Mouse (Mus musculus) intestine, postnatal 0 days (tissue): ENCODE data around the gene Odf3l1. TPM values are rescaled to one million over a fixed set of nuclear protein-coding genes. Genes with fewer than 3 reads are reported as not detected.

Experiments used
- ATAC-seq: fragments of 200-750 bp; cut with Nextera tagmentation; 2 replicates; pipeline ENCODE4 v1.8.0; 2017; ENCODE audit warnings: mild to moderate bottlenecking, moderate TSS enrichment, moderate library complexity
- H3K27ac ChIP-seq: fragments of 300-500 bp; sonication (generic); 2 replicates; pipeline ENCODE4 v1.5.1; 2014; ENCODE audit warnings: mild to moderate bottlenecking, low read depth, low read length, moderate library complexity
- H3K27me3 ChIP-seq: fragments of 300-500 bp; sonication (generic); replicated peaks from 2 replicates; pipeline ENCODE4 v1.6.1; 2014; ENCODE audit warnings: low read length, mixed read lengths; ENCODE audit not compliant: control insufficient read depth, insufficient read depth
- H3K36me3 ChIP-seq: fragments of 300-500 bp; sonication (generic); 2 replicates; pipeline ENCODE4 v1.6.1; 2014; ENCODE audit warnings: mild to moderate bottlenecking, moderate library complexity; ENCODE audit not compliant: control insufficient read depth, insufficient read depth
- H3K4me1 ChIP-seq: fragments of 300-500 bp; sonication (generic); replicated peaks from 2 replicates; pipeline ENCODE4 v1.6.1; 2014; ENCODE audit warnings: antibody characterized with exemption, low read length, mixed read lengths; ENCODE audit not compliant: control insufficient read depth, insufficient read depth
- H3K4me2 ChIP-seq: fragments of 300-500 bp; sonication (generic); replicated peaks from 2 replicates; pipeline ENCODE4 v1.6.1; 2014; ENCODE audit warnings: low read depth, mild to moderate bottlenecking, moderate library complexity
- H3K4me3 ChIP-seq: fragments of 300-500 bp; sonication (generic); 2 replicates; pipeline ENCODE4 v1.5.1; 2014; ENCODE audit warnings: low read depth, low read length
- H3K9ac ChIP-seq: fragments of 300-500 bp; sonication (generic); 2 replicates; pipeline ENCODE4 v1.6.1; 2014; ENCODE audit warnings: mild to moderate bottlenecking, low read depth, low read length
- H3K9me3 ChIP-seq: fragments of 300-500 bp; sonication (generic); 2 replicates; pipeline ENCODE4 v1.6.1; 2016; ENCODE audit warnings: mixed run types; ENCODE audit not compliant: control insufficient read depth
- CTCF ChIP-seq: sonication (generic); IDR thresholded peaks from 2 replicates; pipeline ENCODE4 v1.5.1; 2016; ENCODE audit warnings: low read depth, mild to moderate bottlenecking, control low read depth, antibody characterized with exemption, moderate library complexity
- WGBS: fragments of 180-500 bp; shearing (Covaris S2); extraction: QIAGEN DNeasy Blood & Tissue Kit; methylation state at CpG from one replicate; pipeline ENCODE4 v1.1.7; 2014; 5-methylcytosine and 5-hydroxymethylcytosine counted together
- polyA plus RNA-seq: library from polyadenylated mRNA; unstranded; fragments of >200 nt; fragmentation: Nextera tagmentation; extraction: Ambion mirVana; gene quantifications from 2 replicates; pipeline ENCODE4 v1.2.1, GENCODE M21; 2015

Gene Odf3l1
- polyA plus RNA-seq, 1 experiment from 2014 or later, result 0.70 TPM

- no peaks in the 10 kb centered on the region for H3K9me3 ChIP-seq
- no peaks in the 10 kb centered on the region for H3K4me1 ChIP-seq
- no peak overlapping the region for H3K27ac ChIP-seq
- no peak for TF ChIP-seq CTCF
- no peaks in the 10 kb centered on the region for H3K36me3 ChIP-seq
- ATAC-seq, result no peak
- no peak overlapping the region for H3K9ac ChIP-seq
- 17% methylated on average over 21 of the region's 21 CpGs for WGBS
- H3K4me3 ChIP-seq, result no peak overlapping the region
- 0 out of 2 replicates have a peak overlapping the region, but pooled peaks have one; percentile 27 for H3K4me2 ChIP-seq
- peaks cover 4% of the 10 kb centered on the region; the same call in 1 of the 2 replicates for H3K27me3 ChIP-seq
Measured at GRCm38 (mm10) chr9:56825476-56826213, 38.8 kb downstream of the Odf3l1 start.

GRCm38 (mm10) chr9:56824900-56825299 is 39.6 kb downstream of the Odf3l1 start:
- no peak for ATAC-seq
- 7% methylated on average over 3 of the region's 3 CpGs for WGBS

GRCm38 (mm10) chr9:56810916-56811315 is 53.6 kb downstream of the Odf3l1 start:
- ATAC-seq, result no peak

More at GRCm38 (mm10) chr9:56824900-56825299, 39.6 kb downstream of the Odf3l1 start:
- peak; percentile 66 for TF ChIP-seq CTCF
- no peak overlapping the region for H3K9ac ChIP-seq
- H3K27me3 ChIP-seq, result peaks cover 4% of the 10 kb centered on the region; the same call in 1 of the 2 replicates
- H3K27ac ChIP-seq, result no peak overlapping the region
- no peaks in the 10 kb centered on the region for H3K9me3 ChIP-seq
- no peaks in the 10 kb centered on the region for H3K36me3 ChIP-seq
- no peak overlapping the region for H3K4me2 ChIP-seq
- no peak overlapping the region for H3K4me3 ChIP-seq
- H3K4me1 ChIP-seq, result no peaks in the 10 kb centered on the region

GRCm38 (mm10) chr9:56807990-56808389 is 56.5 kb downstream of the Odf3l1 start:
- no peak overlapping the region for H3K9ac ChIP-seq
- ATAC-seq, result no peak
- WGBS, result 79% methylated on average over 6 of the region's 6 CpGs

More at GRCm38 (mm10) chr9:56810916-56811315, 53.6 kb downstream of the Odf3l1 start:
- Histone ChIP-seq H3K9me3 (no peaks in the 10 kb centered on the region), H3K9ac (no peak overlapping the region), H3K4me2 (no peak overlapping the region), H3K36me3 (no peaks in the 10 kb centered on the region), H3K4me3 (no peak overlapping the region), H3K27ac (no peak overlapping the region), H3K4me1 (no peaks in the 10 kb centered on the region), H3K27me3 (no peaks in the 10 kb centered on the region)
- no peak for TF ChIP-seq CTCF
- 88% methylated on average over 1 of the region's 1 CpGs for WGBS

GRCm38 (mm10) chr9:56803146-56803545 is 61.3 kb downstream of the Odf3l1 start:
- H3K27ac ChIP-seq, result no peak overlapping the region
- H3K4me2 ChIP-seq, result no peak overlapping the region
- no peak overlapping the region for H3K4me3 ChIP-seq
- no peaks in the 10 kb centered on the region for H3K36me3 ChIP-seq
- H3K9me3 ChIP-seq, result no peaks in the 10 kb centered on the region
- peaks cover 11% of the 10 kb centered on the region for H3K27me3 ChIP-seq
- TF ChIP-seq CTCF, result no peak
- 88% methylated on average over 7 of the region's 7 CpGs for WGBS
- ATAC-seq, result no peak
- no peak overlapping the region for H3K9ac ChIP-seq
- no peaks in the 10 kb centered on the region for H3K4me1 ChIP-seq

More at GRCm38 (mm10) chr9:56807990-56808389, 56.5 kb downstream of the Odf3l1 start:
- Histone ChIP-seq H3K4me2 (no peak overlapping the region), H3K27me3 (no peaks in the 10 kb centered on the region), H3K4me1 (no peaks in the 10 kb centered on the region), H3K4me3 (no peak overlapping the region), H3K9me3 (no peaks in the 10 kb centered on the region), H3K36me3 (no peaks in the 10 kb centered on the region), H3K27ac (no peak overlapping the region)
- TF ChIP-seq CTCF, result no peak

Other genes starting within 250 kb of the Odf3l1 start
- gene Lingo1, start 68.2 kb downstream of the Odf3l1 start, polyA plus RNA-seq, result 0.72 and 0.98 TPM in 2 replicates
- 8.2 and 8.5 TPM in 2 replicates for gene Cspg4, start 354 bp upstream of the Odf3l1 start, polyA plus RNA-seq
- gene Snx33, start 63.7 kb upstream of the Odf3l1 start, polyA plus RNA-seq, result 2.0 and 2.5 TPM in 2 replicates
- gene Imp3, start 72.8 kb upstream of the Odf3l1 start, polyA plus RNA-seq, result 58.4 and 59.8 TPM in 2 replicates
- 5.6 and 5.9 TPM in 2 replicates for gene Snupn, start 86.2 kb upstream of the Odf3l1 start, polyA plus RNA-seq
- gene Ptpn9, start 130.2 kb upstream of the Odf3l1 start, polyA plus RNA-seq, result 7.3 and 7.7 TPM in 2 replicates
- gene Sin3a, start 207.4 kb upstream of the Odf3l1 start, polyA plus RNA-seq, result 11.7 and 14.1 TPM in 2 replicates